Mouse (Mus musculus) T-cell, adult 2 months (primary cell): Measurements from ENCODE around the gene Pnpla2.

Experiments
- DNase-seq: peaks from one replicate; pipeline ENCODE4 v3.0.0; 2022; ENCODE audit warnings: low spot score

Pnpla2 gene

DNA sequence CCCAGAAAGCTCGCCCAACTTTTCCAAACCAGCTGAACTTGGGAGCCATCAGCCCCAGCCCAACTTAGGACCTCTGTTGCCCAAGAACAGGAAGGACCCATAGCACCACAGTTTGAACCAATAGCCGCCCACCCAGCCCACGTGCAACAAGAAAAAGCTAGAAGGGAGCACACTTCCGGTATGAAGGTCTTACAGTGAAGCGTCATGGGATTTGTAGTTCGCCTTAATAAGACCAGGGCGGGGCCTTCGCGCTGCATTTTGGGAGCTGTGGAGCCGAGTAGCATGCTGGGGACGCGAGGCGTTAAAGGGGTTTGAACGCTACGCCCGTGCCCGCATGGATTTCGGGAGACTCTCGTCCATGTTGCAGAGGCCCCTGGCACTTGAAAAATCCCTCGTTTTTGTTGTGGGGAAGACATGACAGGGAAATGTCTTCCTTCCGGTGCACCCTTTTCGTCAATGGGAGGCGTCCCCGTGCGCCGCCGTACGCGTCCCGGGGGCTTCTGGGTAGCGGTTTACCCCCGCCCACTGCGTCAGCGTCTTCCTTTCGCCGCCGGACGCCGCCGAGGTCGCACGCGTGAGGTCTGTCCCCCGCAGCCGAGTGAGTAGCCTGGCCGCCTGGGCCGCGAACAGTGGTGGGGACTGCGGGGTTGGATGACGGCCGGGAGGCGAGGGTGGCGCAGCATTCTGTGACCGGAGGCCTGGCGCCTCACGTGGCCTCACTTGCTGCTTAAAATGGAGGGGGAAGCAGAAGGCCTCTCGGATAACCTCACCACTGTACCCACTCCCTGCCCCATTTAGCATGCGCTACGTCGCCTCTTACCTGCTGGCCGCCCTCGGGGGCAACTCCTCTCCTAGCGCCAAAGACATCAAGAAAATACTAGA is 7.6 kb upstream of the Pnpla2 start, which contains the start of gene Rplp2:
Gene Rplp2 (plus strand): TSS at position 261 of the 882 bp plus-strand sequence.
- peak; percentile 93 for DNase-seq

DNA sequence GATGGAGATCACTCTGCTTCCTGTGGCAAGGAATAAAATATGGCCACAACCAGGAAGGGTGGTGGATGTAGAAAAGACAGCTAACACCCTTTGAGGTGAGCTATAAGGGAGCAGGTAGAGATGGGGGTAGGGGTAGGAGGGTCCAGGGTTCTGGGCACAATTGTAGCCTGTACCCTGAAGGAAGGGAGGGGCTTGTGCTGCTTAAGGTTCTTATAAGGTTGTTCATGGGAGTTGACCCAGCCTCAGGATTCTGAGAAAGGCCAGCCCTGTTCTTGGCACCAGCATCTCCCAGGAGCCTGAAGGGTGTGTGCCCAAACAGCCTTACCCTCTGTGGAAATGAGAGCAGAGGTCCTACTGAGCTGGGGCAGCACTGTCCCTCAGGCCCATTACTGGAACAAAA is 3.1 kb upstream of the Pnpla2 start:
- DNase-seq, result no peak

DNA sequence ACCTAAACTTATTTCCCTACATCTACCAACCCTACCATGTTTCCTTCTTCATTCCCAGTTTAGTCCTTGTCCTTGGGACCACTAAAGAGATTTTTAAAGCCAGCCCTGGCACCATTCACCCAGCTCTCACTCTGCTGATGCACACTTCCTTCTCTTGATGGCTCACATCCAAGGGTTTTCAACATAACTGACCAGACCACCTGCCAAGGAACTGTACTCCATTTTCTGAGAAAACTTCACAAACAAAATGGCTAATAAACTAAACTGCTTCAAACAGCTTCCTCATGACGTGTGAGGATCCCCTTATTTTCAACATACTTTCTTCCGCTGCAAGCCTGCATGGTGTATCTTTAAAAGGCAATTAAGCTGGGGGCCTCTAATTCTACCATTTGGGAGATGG is 1.4 kb upstream of the Pnpla2 start:
- DNase-seq, result no peak

DNA sequence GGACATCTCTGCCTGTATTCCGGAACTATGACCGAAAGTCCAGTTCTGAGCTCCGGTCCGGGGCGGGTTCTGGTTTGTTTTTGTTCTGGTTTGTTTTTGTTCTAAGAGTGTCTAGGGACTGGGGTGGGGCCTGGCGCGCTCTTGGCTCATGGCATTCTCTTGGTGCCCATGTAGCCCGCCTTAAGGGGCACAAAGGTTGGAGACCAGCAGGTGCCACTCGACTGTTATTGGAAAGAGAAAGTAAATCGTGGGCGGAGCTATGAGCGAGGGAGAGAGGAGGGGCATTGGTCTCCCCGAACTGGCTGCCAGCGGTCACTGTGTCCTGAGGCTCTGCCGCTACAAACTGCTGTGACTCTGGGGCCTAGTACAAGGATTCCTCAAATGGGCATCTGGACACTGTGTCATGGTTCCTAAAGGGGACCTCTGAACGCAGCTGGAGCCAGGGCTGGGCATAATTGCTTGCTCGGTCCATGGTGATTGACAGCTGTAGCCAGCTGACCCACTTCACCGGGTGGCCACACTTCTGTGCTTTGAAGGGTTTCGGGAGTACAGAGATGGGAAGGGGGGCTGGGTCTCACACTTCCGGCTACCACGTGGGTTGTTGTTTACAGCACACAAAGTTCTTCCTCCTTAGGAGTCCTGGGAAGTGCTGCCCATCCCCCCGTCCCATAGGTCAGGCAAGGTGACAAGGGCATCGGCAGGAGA is 764 bp downstream of the Pnpla2 start:
- peak; percentile 57 for DNase-seq

DNA sequence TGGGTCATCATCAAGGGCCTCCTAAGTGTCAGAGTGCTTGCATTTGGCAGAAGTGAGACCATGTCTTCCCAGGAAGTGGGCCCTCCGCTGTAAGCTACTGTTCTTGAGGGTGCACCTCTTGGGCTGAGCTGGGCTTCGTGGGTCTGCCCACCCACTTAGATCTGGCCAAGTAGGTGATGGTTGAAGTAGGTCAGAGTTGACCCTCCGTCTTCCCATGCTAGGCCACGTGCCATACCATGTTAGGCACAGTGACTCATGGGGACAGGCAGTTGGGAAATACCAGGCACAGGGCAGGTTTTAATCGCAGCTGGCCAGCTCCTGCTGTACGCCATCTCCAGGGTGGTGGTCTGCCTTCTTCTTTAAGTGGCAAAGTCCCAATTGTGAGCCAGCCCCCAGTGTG is 1.7 kb downstream of the Pnpla2 start:
- no peak for DNase-seq

DNA sequence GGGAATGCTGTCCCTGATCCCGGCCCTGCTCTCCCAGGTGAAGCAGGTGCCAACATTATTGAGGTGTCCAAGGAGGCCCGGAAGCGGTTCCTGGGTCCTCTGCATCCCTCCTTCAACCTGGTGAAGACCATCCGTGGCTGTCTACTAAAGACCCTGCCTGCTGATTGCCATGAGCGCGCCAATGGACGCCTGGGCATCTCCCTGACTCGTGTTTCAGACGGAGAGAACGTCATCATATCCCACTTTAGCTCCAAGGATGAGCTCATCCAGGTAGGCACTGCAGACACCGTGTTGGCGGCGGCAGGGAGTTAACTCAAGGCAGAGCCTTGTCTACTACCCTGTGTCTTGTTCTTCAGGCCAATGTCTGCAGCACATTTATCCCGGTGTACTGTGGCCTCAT is 2.2 kb downstream of the Pnpla2 start:
- no peak for DNase-seq

DNA sequence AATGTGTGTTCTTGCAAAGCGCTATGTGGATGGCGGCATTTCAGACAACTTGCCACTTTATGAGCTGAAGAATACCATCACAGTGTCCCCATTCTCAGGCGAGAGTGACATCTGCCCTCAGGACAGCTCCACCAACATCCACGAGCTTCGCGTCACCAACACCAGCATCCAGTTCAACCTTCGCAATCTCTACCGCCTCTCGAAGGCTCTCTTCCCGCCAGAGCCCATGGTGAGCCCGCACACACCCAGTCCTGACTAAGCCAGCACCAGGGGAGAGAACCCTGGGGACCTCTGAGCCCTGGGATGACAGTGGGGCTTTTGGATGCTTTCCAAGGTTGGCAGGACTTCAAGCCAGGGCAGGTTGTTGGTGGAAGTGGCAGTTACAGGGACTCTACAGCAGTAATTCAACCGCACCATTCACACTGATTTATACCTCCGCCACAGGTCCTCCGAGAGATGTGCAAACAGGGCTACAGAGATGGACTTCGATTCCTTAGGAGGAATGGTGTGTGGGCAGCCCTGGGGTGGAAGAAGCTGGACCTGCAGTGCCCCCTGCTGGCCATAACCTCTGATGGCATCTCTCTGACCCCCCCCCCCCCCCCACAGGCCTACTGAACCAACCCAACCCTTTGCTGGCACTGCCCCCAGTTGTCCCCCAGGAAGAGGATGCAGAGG is 3.1 kb downstream of the Pnpla2 start:
- DNase-seq, result peak; percentile 54

DNA sequence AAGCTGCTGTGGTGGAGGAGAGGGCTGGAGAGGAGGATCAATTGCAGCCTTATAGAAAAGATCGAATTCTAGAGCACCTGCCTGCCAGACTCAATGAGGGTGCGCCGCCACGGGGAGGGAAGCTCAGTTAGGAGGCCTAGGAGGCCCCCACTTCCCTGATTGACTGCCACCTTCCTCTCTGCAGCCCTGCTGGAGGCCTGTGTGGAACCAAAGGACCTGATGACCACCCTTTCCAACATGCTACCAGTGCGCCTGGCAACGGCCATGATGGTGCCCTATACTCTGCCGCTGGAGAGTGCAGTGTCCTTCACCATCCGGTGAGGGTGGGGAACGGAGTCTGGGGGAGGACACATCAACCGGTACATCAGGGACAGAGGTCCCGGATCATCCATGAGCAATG is 3.7 kb downstream of the Pnpla2 start:
- no peak for DNase-seq

DNA sequence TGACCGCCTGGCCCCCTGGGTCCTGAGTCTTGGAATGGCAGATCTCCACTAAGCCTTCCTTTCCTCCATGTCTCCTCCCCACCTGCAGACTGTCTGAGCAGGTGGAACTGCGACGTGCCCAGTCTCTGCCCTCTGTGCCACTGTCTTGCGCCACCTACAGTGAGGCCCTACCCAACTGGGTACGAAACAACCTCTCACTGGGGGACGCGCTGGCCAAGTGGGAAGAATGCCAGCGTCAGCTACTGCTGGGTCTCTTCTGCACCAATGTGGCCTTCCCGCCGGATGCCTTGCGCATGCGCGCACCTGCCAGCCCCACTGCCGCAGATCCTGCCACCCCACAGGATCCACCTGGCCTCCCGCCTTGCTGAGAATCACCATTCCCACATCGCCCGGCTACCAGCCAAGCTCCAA is 4.3 kb downstream of the Pnpla2 start:
- DNase-seq, result no peak

DNA sequence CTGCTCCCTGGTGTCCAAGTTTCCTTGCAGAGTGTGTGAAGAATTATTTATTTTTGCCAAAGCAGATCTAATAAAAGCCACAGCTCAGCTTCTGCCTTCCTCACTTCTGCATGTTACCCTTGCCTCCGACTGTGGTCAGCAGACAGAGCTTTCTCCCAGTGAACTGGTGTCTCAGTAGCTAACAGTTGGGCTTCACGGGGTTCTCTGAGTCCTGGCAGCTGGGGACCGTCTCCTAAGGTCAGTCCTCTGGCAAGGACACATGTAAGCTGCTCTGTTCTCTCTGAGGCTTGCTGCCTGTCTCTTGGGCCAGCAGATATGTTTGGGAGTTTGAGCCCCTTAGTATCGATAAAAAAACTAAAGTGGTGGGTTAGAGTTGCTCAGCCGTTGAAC is 5.0 kb downstream of the Pnpla2 start:
- no peak for DNase-seq

DNA sequence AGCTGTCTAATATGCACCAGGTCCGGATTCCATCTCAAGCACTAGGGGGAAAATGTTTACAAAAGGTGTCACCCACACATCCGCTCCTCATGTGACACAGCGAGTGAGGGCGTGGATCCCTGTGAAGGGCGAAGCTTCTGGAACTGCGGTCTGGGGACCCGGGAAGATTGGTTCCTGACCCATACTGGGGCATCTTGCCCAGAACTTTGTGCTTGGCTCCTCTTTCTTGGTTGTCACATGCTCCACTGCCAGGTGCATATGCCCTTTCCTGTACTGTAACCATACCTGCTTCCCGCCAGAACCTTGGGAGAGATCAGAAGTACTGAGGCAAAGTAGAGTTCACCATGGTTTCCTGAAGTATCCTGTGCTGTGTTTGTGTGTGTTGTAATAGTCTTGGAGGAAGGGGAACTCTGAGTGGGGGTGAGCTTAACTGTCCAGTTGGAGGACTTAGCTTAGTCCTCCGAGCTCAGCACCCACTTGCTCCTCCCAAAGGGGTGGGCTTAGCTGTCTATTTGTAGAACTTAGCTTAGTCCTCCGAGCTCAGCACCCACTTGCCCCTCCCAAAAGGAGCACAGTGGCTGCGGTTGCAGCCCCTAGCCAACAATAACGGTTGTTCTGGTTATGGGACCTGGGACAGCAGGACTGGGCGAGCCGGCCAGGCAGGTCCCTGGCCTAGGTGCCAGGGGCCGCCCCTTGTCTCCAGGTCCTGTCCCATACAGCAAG is 5.6 kb downstream of the Pnpla2 start, which contains the start of gene Cracr2b:
Gene Cracr2b (plus strand): TSS at position 704 of the 723 bp plus-strand sequence.
- no peak for DNase-seq

DNA sequence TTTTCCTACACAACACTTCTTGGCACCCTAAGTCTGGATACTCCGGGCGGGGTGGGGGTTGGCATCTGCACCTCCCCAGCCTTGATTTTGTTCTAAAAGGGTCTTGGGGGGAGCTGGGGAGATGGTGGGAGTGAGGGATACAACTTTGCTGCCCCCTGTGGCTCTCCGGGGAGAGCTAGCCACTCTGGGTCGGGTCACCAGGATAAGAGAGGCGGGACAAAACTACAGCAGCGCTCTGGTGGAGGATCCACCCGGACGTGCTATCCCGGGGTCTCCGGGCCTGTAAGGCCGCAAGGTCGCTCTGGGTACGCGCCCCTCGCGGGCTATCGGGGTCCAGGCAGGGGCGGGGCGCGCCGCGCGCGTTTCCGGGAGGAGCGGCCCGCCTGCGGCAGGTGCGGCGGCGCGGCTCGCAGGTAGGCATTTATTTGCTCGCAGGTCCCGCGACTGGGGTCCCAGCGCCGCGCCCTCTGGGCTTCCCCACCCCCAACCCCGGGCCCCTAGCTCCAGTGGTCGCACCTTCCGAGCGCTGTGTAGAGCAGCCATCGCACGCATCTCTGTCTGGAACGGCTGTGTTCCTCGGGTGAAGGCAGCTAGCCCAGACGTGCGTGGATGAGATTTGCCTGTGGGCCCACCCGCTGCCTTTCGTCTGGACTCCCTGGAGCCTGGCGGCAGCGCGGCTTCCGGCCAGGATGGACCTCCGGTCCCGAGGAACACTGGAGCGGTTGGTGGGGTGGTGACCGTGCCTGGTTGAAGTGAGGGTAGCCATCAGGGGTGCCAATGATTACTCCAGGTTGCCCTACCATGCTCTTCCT is 6.7 kb downstream of the Pnpla2 start:
- no peak for DNase-seq

DNA sequence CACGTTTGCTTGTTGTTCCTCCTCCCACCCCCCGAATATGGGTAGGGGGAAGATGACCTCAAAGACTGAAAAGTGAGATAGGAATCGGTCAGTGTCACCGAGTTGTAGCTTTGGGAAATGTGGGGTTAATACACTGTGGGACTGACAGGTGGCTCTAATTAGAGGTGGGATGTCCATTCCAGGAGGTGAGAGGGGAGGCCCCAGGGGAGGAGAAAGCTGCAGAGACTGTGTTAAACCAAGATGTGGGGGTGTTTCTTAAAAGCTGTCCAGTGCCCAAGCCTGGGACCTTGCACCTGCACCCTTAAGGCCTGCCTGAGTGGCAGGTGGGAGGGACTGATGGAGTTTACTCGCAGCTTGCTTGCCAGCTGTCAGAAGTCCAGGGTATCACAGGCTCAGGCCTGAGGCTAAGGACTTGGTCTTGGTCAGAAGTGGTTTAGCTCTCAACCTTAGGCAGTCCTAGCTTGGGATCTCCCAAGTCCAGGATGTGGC is 7.4 kb downstream of the Pnpla2 start:
- no peak for DNase-seq

DNA sequence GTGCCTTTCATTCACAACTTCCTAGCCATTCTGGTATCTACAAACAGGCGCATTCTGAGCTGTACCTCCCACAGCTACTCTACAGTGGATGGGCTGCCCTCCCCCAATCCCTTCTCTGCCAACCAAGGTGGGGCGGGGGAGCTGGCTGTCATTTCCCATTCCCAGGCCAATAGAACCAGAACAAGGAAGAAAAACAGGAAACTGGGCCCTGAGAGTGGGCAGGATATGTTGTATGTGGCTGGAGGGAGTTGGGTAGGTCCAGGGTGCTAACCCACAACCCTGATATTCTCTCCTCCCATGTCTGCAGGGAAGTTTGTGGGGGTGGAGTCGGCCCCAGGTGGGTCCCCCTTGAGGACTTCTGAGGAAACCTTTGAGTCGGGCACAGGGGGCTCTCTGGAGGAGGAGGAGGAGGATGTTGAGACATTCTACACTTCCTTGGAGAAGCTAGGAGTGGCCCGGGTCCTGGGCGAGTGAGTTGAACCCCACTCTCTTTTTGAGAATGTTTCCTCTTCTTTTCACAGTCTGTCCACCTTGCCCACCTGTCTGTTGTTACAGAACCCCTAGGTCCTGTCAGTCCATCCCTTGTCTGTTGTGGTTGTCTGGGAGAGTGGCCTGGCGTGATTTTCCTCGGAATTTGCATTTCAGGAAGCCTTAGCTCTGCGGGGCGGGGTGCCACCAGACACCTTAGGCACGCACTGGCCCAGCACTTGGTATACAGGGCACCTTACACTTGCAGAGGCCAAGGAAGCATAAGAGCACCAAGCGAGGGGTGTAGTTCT is 9.0 kb downstream of the Pnpla2 start:
- DNase-seq, result no peak

DNA sequence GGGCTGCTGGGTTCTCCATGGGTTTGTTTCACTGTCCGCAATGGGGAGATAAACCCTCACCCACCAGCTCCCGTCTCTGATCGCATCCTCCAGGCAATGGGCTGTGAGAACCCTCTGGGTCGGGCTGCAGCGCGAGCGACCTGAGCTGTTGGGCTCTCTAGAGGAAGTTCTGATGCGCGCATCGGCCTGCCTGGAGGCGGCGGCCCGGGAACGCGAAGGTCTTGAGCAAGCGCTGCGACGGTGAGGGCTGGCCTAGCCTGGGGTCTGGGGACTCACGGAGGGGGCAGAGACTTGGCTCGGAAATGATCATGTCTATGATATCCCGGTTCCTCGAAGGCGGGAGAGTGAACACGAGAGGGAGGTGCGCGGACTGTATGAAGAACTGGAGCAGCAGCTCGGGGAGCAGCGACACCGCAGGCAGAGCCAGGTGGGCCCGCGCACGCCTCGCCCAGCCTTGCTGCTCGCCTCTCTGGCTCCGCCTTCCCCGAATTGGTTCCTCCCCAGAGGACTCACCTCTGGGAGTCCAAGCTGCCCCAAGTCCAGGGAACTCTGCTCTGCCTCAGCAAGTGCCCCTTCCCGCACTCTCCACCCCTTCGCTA is 9.7 kb downstream of the Pnpla2 start:
- DNase-seq, result no peak

DNA sequence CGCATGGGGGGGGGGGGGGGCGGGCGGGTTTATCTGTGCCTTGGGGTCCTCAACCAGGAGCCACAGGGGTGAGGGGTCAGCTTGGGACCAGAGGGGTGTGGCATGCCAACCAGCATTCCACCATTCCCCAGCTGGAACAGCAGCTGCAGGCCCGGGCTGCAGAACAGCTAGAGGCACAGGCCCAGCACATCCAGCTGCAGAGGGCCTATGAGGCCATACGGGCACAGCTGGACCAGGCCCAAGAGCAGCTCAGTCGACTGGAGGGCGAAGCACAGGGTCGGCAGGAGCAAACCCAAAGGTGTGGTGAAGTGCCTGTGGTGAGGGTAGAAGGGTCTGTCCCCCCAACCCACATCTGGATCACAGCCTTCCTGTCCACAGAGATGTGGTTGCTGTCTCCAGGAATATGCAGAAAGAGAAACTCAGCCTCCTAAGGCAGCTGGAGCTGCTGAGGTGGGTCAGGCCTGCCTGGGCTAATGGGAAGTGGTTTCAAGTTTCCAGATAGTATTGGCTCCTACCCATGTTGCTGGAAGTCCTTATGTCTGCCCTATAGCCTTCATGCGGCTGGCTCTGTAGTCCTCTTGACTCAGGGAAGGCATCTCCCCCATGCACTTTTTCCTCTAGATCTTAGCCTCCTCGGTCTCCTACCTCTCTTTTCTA is 10.5 kb downstream of the Pnpla2 start:
- no peak for DNase-seq

DNA sequence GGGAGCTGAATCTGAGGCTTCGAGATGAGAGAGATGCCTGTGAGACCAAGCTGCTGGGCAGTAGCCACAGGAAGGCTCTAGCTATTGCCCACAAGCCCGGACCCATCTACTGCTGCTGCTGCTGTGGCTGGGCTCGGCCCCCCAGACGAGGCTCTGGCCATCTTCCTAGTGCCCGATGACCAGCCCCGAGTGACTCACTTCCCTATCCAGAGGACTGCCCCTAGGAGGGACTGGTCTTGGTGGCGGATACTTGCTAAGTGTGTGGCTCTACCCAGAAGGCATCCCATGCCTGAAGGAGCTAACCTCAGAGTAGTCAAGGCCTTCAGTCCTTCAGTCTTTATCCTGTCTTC is 11.0 kb downstream of the Pnpla2 start:
- no peak for DNase-seq

DNA sequence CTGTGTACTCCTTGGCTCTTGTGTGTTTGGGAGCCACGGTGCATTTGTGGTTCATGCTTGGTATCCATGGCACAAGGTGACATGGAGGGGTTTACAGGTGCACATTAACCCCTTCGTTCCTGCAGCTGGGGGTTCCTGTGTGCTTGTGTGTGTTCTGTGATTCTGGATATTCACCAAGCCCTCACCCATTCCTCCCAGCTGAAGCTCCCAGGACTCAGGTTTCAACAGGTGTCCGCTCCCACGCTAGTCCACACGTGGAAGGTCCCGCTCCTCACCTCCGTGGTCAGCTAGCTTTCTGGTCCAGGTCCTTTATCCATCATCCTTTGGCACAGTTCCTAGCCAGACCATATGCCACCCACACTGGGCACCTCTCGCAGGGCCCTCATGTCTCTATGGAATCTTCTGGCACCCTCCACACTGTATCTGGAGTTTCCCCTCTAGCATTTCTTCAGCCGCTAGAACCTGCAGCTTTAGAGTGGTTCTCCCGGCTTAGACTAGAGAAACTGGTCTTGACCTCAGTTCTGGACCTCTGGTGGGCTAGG is 11.7 kb downstream of the Pnpla2 start:
- DNase-seq, result no peak
